Mouse (Mus musculus) natural killer cell, adult 2 months (primary cell): ENCODE results near the gene Rnf180.

Source experiments
- DNase-seq, 2 experiments: peaks; one replicate each; pipeline ENCODE4 v3.0.0; 2022; ENCODE audit warnings: low spot score in 2 of 2

The Rnf180 gene

GRCm38 (mm10) chr13:105250264-105250663 is 44.4 kb downstream of the Rnf180 start:
- DNase-seq: no peak

- DNase-seq: no peak
Observed at GRCm38 (mm10) chr13:105249599-105249998, 45.0 kb downstream of the Rnf180 start.

- no peak for DNase-seq
Observed at GRCm38 (mm10) chr13:105247691-105248090, 46.9 kb downstream of the Rnf180 start.

- no peak for DNase-seq
Observed at GRCm38 (mm10) chr13:105240810-105241209, 53.8 kb downstream of the Rnf180 start.

- no peak for DNase-seq
Observed at GRCm38 (mm10) chr13:105227126-105227525, 67.5 kb downstream of the Rnf180 start.

- DNase-seq: no peak
Observed at GRCm38 (mm10) chr13:105224048-105224447, 70.6 kb downstream of the Rnf180 start.

- DNase-seq: no peak
Observed at GRCm38 (mm10) chr13:105223147-105223546, 71.5 kb downstream of the Rnf180 start.

- no peak for DNase-seq
Observed at GRCm38 (mm10) chr13:105222016-105222725, 72.4 kb downstream of the Rnf180 start.

GRCm38 (mm10) chr13:105210746-105211145 is 83.9 kb downstream of the Rnf180 start:
- DNase-seq: no peak

- no peak for DNase-seq
Observed at GRCm38 (mm10) chr13:105203851-105204250, 90.8 kb downstream of the Rnf180 start.

- DNase-seq: no peak
Observed at GRCm38 (mm10) chr13:105198658-105199057, 96.0 kb downstream of the Rnf180 start.

GRCm38 (mm10) chr13:105198028-105198427 is 96.6 kb downstream of the Rnf180 start:
- DNase-seq: no peak

GRCm38 (mm10) chr13:105193583-105193982 is 101.0 kb downstream of the Rnf180 start:
- no peak for DNase-seq

GRCm38 (mm10) chr13:105188730-105189129 is 105.9 kb downstream of the Rnf180 start:
- DNase-seq: no peak

GRCm38 (mm10) chr13:105180781-105181180 is 113.8 kb downstream of the Rnf180 start:
- no peak for DNase-seq

GRCm38 (mm10) chr13:105165441-105165840 is 129.2 kb downstream of the Rnf180 start:
- no peak for DNase-seq

GRCm38 (mm10) chr13:105153955-105154354 is 140.7 kb downstream of the Rnf180 start:
- DNase-seq: peak in 1 of 2 experiments; percentile 14

GRCm38 (mm10) chr13:105150006-105150405 is 144.6 kb downstream of the Rnf180 start:
- DNase-seq: no peak

GRCm38 (mm10) chr13:105147795-105148418 is 146.7 kb downstream of the Rnf180 start:
- no peak for DNase-seq

- DNase-seq: no peak
Observed at GRCm38 (mm10) chr13:105146827-105147226, 147.8 kb downstream of the Rnf180 start.

- DNase-seq: no peak
Observed at GRCm38 (mm10) chr13:105139881-105140280, 154.7 kb downstream of the Rnf180 start.

GRCm38 (mm10) chr13:105134397-105134796 is 160.2 kb downstream of the Rnf180 start:
- no peak for DNase-seq

GRCm38 (mm10) chr13:105132776-105133175 is 161.8 kb downstream of the Rnf180 start:
- DNase-seq: no peak
